Mouse (Mus musculus) inflammation-experienced regulatory T-cells, adult 16 weeks (primary cell): ENCODE measurements around the gene Olfr1387. TPM values are rescaled to one million over a fixed set of nuclear protein-coding genes. Genes with fewer than 3 reads are reported as not detected.

Experiments
- polyA plus RNA-seq: library from polyadenylated mRNA; unstranded; fragments of 100-300 nt; shearing (Covaris generic); gene quantifications from one replicate; pipeline ENCODE4 v1.2.1, GENCODE M21; 2017

Gene Olfr1387
- polyA plus RNA-seq, result not detected

GRCm38 (mm10) chr11:49455043-49455442 is at the start of gene Olfr1387:
Gene Olfr1387, plus strand, starts transcription at chr11:49455343.

GRCm38 (mm10) chr11:49422767-49423166 is 32.4 kb upstream of the Olfr1387 start, which contains the start of gene Olfr1389:
Gene Olfr1389, plus strand, starts transcription at chr11:49423067.

GRCm38 (mm10) chr11:49436411-49436810 is 18.7 kb upstream of the Olfr1387 start, which contains the start of gene Olfr1388:
Gene Olfr1388, plus strand, starts transcription at chr11:49436624.

GRCm38 (mm10) chr11:49464746-49465145 is 9.6 kb downstream of the Olfr1387 start, which contains the start of gene Olfr1386:
Gene Olfr1386, plus strand, starts transcription at chr11:49465046.

GRCm38 (mm10) chr11:49488770-49489169 is 33.6 kb downstream of the Olfr1387 start, which contains the start of gene Olfr1385:
Gene Olfr1385, plus strand, starts transcription at chr11:49489070.

Other genes with a start within 250 kb of the Olfr1387 start
- 123 TPM for gene Mgat1, start 211.2 kb upstream of the Olfr1387 start, polyA plus RNA-seq
- gene Olfr1393, start 177.0 kb upstream of the Olfr1387 start, polyA plus RNA-seq, result not detected
- gene Olfr1392, start 170.1 kb upstream of the Olfr1387 start, polyA plus RNA-seq, result not detected
- not detected for gene Olfr10, start 150.6 kb upstream of the Olfr1387 start, polyA plus RNA-seq
- not detected for gene Olfr1391, start 132.6 kb upstream of the Olfr1387 start, polyA plus RNA-seq
- gene Olfr1390, start 120.2 kb upstream of the Olfr1387 start, polyA plus RNA-seq, result not detected
- gene Olfr1389, start 32.3 kb upstream of the Olfr1387 start, polyA plus RNA-seq, result not detected
- 0.10 TPM for gene Olfr1388, start 18.7 kb upstream of the Olfr1387 start, polyA plus RNA-seq
- not detected for gene Olfr1386, start 9.7 kb downstream of the Olfr1387 start, polyA plus RNA-seq
- 0.09 TPM for gene Olfr1385, start 33.7 kb downstream of the Olfr1387 start, polyA plus RNA-seq
- gene Olfr1384, start 51.4 kb downstream of the Olfr1387 start, polyA plus RNA-seq, result not detected
- gene Olfr1383, start 64.3 kb downstream of the Olfr1387 start, polyA plus RNA-seq, result not detected
- not detected for gene Olfr1382, start 72.9 kb downstream of the Olfr1387 start, polyA plus RNA-seq
- gene Olfr1381, start 88.1 kb downstream of the Olfr1387 start, polyA plus RNA-seq, result 0.07 TPM
- gene Olfr1380, start 101.5 kb downstream of the Olfr1387 start, polyA plus RNA-seq, result not detected
- not detected for gene Flt4, start 153.9 kb downstream of the Olfr1387 start, polyA plus RNA-seq
- gene Scgb3a1, start 208.3 kb downstream of the Olfr1387 start, polyA plus RNA-seq, result not detected